Mouse (Mus musculus) 3T3-L1 (cell line): ENCODE measurements around the gene Zranb1.
A peak's percentile ranks its signal among the peaks of the same experiment; 100 is the strongest.

Experiments
- DNase-seq: peaks from one replicate; pipeline ENCODE4 v3.0.0-alpha.2; 2015; ENCODE audit warnings: low read depth, low spot score

Gene Zranb1

GRCm38 (mm10) chr7:132999061-132999460 lies 68.1 kb downstream of the Zranb1 start:
- no peak for DNase-seq

GRCm38 (mm10) chr7:133001388-133001787 lies 70.4 kb downstream of the Zranb1 start:
- no peak for DNase-seq

- no peak for DNase-seq
Observed at GRCm38 (mm10) chr7:133002271-133002670, 71.3 kb downstream of the Zranb1 start.

GRCm38 (mm10) chr7:133003421-133003820 lies 72.5 kb downstream of the Zranb1 start:
- peak; percentile 87 for DNase-seq

GRCm38 (mm10) chr7:133005772-133006171 lies 74.8 kb downstream of the Zranb1 start:
- no peak for DNase-seq

- DNase-seq: peak; percentile 92
Observed at GRCm38 (mm10) chr7:133007343-133007742, 76.4 kb downstream of the Zranb1 start.

GRCm38 (mm10) chr7:133008663-133009062 lies 77.7 kb downstream of the Zranb1 start:
- DNase-seq: peak; percentile 6

GRCm38 (mm10) chr7:133009676-133010075 lies 78.7 kb downstream of the Zranb1 start:
- DNase-seq: no peak

GRCm38 (mm10) chr7:133010477-133010876 lies 79.5 kb downstream of the Zranb1 start:
- no peak for DNase-seq

GRCm38 (mm10) chr7:133011191-133011590 lies 80.2 kb downstream of the Zranb1 start:
- peak; percentile 49 for DNase-seq

GRCm38 (mm10) chr7:133011611-133012010 lies 80.7 kb downstream of the Zranb1 start:
- DNase-seq: no peak

- peak; percentile 56 for DNase-seq
Observed at GRCm38 (mm10) chr7:133012637-133013366, 81.9 kb downstream of the Zranb1 start.

- DNase-seq: no peak
Observed at GRCm38 (mm10) chr7:133013923-133014322, 83.0 kb downstream of the Zranb1 start.

GRCm38 (mm10) chr7:133014631-133015030 lies 83.7 kb downstream of the Zranb1 start:
- DNase-seq: no peak

- no peak for DNase-seq
Observed at GRCm38 (mm10) chr7:133015416-133016070, 84.6 kb downstream of the Zranb1 start.

GRCm38 (mm10) chr7:133018961-133019360 lies 88.0 kb downstream of the Zranb1 start:
- DNase-seq: no peak

GRCm38 (mm10) chr7:133019481-133020020 lies 88.6 kb downstream of the Zranb1 start:
- no peak for DNase-seq

GRCm38 (mm10) chr7:133024694-133025093 lies 93.8 kb downstream of the Zranb1 start:
- no peak for DNase-seq

- no peak for DNase-seq
Observed at GRCm38 (mm10) chr7:133027930-133028329, 97.0 kb downstream of the Zranb1 start.

- DNase-seq: no peak
Observed at GRCm38 (mm10) chr7:133029004-133029403, 98.1 kb downstream of the Zranb1 start.

- no peak for DNase-seq
Observed at GRCm38 (mm10) chr7:133029496-133030047, 98.6 kb downstream of the Zranb1 start.

- peak; percentile 72 for DNase-seq
Observed at GRCm38 (mm10) chr7:133032589-133033203, 101.8 kb downstream of the Zranb1 start.
